Mouse (Mus musculus) ES-CJ7 (cell line): ENCODE measurements around the gene Kcnh7.

Experiments used
- DNase-seq: peaks from one replicate; pipeline ENCODE4 v3.0.0; 2011; ENCODE audit warnings: low read depth, low spot score

The Kcnh7 gene

DNA sequence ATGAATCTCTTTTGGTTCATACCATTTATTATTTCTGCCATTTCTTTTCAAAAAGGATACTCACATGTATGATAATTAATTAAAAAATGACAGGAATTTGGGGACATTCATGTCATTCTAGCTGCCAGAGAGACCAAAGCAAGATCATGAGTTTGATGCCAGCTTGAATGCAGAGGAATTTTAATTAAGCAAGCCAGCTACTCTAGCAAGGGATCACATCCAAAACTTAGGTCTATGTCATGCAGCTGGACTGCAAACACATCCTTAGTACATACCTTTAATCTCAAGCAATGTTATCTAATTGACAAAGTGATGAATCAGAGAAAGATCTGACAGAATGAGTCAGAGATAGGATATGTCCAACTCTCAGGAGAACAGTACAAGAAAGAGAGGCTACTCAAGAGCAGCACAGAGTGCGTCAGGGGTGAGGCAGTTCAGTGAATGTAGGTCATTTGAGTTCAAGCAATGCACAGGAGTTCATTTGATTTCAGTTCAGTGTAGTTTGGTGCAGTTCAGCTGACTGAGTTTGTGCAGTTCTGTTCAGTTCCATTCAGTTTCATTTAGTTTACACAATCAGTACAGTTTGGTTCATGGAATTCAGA, 248.7 kb downstream of the Kcnh7 start:
- DNase-seq: no peak

DNA sequence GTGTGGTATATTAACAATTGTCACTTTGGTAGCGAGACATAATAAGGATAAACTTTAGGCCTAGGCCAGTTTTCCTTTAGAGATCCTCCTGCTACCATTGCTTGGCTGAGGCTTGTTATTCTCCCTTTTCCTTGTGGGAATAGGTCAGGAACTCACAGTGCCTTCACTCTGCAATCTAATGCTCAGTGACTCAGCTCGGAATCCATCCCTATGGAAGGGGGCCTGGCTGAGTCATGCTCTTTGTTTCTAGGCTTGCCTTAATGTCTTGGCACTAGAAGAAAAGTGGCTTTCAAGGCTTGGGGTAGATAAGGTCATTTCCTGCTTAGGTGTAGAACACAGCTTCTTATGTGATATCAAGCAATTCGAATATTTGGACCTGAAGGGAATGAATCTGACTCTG, 255.6 kb downstream of the Kcnh7 start:
- no peak for DNase-seq

DNA sequence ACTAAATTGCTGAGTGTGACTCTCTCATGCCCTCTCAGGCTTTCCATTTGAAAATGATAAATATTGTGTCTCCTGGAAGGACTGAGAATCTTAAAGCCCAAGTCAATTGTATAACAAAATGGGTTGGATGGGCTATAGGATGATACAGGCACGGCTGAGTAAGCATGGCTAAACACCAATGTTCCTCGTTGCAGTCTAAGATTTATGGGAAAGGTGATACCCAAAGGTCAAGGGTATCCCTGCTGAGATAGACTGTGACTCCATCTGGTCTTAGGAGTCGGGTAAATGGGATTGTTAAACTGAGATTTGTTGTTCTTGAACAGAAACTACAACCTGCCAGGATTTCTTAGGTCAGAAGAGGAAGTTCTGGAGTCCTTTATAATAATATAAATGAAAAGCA, 256.0 kb downstream of the Kcnh7 start:
- DNase-seq: no peak

DNA sequence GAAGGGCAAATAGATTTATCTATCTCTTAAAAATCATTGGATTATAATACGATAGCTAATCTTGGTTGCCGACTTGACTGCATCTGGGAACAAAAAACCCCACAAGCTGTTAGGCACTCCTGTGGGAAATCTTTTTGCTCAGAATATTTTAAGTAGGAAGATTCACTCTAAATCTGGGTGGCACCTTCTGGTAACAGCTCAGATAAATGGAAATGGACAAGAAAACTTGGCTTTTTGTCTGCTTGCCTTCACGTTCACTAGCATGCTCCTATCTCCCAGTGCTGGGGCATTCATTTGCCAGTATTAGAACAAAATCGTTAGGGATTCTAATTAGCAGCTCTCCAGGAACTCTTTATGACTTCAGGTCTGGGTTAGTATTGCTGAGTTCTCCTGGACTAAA, 260.3 kb downstream of the Kcnh7 start:
- DNase-seq: no peak

DNA sequence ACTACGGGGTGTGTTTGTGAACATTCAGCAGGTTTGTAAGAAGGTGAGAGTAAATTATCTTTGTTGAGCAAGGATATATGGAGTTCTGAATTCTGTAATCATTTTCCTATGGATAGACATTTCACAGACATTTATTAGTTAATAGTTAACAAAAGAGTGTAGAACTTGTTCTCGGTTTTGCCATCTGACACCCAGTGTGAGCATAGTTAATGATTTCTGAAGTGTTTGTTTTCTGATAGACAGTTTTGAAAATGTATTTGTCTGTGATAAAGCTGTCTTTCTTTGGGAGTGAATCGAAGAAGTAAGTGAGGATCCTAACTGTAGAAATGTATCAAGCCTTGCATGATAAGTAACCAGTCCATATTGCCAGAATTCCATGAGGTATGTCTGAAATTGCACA, 276.4 kb downstream of the Kcnh7 start:
- no peak for DNase-seq

DNA sequence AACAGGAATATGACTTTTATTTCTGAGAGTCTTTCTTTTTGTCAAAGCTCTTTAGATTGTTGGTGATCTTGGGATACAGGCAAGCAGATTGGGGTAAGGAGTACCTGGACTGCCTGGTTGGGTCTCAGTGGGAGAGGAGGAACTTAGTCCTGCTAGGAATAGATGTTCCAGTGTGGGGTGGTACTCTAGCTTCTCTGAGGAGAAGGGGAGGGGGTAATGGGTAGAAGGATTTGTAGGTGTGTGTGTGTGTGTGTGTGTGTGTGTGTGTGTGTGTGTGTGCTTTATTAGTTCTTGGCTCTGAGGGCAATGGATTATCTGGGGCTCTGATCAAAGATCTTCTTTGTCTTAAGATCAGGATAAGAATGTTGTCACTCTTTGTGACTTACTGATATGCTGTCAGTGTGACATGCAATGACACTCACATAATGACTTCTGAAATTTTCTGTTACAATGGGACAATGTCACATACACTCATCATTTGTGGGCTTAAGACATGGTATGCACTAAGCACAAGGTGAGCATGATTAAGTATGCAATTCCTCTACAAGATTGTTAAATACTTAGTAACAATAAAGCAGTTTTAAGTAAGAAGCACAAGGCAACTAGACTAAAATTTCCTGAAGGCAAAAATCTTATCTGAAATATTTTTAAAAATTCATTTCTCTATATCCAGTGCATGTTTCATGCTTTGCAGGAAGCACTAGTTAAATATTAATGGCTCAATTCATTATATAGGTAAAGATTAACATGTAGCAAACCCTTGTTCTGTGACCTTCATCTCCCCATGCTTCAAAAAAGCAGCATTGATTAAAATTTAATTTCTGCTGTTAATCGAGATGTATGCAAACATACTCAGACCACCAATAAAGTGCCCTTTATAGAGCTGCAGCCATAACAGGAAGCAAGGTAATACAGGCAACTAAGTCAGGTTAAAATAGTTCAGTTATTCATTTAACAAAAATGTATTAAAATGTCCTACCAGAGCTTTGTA, 281.4 kb downstream of the Kcnh7 start:
- DNase-seq: no peak

DNA sequence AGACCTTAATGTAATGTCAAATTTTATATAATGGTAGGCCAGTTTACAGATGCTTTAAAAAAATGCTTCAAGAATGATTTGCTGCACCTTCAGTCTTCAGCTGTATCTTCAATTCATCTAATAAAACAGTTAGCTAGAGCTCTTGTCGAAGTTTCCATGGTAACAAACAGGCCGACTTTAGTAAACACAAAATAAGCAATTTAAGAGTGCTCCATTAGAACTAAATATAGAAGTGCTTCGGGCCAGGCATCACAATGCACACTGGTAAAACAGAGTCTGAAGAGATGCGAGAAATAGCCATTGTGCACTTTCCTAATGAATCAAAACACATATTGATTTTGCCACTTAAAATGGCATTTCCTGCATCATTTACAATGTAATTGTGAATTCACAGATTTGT, 305.3 kb downstream of the Kcnh7 start:
- DNase-seq: no peak

DNA sequence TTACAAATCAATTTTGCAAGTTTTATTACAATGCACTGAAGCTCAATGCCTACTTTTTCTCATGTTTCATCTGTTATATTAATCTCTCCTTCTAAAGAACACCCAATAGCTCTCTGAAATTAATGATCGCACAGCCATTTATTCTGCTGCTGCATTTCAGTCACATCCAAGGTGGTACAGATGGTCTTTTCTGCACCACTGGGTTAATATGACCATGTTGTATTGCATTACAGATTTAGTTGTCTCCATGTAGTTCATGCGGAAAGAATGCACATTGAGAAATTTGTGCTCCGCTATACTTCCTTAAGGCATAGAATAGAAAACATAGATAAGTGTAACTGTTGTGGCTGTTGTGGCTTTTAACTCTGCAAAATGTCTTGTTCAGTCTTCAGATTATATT, 328.7 kb downstream of the Kcnh7 start:
- no peak for DNase-seq

DNA sequence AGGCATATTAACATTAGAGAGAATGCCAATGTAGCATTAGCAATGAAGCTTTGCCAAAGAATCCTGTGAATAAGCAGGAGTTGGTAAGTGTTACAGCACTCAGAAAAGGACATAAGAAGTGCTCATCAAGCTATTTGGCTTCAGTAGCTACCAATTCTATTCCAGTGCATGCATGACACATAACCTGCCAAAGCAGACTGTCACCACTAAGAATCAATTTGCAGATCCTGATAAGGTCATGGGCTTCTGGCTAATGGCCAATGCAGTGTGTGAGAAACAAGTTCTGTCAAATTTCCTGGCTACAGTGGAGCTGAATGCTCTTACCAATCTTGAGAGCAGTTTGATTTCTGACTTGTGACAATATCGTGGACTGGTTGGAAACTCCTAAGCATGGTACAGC, 341.5 kb downstream of the Kcnh7 start:
- DNase-seq: no peak

DNA sequence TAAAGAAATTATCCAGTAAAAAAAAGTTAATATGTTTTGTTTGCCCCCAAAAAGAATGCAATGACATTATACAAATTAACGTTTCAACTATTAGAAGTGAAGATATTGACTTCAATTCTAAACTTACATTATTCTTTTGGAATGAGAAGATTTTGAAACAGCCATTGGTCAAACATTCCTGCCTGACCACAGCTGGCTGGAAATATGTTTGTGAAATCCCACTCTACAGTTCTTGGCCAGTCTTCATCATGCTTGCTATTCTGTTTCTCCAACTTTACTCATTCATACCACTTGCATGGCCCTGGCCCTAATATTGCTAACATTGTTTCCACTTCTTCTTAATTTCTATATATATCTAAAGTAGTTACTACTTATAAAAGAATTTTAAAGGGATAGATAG, 349.8 kb downstream of the Kcnh7 start:
- no peak for DNase-seq

DNA sequence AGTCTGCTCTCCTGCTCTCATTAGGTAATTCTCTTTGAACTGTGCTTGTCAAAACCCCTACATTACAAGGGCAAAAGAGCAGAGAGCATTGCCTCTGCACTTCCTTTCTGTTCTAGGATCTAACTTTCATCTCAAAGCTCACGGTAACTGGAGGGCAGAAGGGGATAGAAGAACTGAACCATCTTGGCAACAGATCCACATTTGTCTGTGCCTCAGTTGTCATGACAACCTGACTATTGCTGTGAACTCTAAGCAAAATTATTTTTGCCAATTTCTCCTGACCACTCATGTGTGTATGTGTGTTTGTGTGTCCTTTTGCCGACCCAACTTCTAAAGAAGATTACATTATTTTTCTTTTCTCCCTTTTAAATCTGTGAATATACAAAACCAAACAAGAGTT, 364.9 kb downstream of the Kcnh7 start:
- DNase-seq: no peak

DNA sequence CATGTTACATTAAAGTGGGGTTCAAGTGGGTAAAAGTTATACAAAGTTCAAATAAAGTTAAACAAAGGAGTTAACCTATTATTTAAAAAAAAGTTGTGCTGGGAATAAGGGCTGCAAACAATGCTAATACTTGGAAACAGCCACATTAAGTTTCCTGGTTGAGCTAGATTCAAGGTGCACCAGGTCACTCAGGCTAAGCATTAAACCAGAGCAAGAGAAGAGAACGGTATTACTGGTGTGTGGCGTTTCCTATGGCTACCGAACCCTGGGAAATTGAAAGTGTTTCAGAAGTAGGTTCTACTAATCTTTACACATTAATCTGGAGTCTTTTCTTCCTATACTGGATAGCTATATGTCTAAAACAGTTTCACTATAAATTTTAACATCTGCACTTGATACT, 368.1 kb downstream of the Kcnh7 start:
- DNase-seq: no peak

DNA sequence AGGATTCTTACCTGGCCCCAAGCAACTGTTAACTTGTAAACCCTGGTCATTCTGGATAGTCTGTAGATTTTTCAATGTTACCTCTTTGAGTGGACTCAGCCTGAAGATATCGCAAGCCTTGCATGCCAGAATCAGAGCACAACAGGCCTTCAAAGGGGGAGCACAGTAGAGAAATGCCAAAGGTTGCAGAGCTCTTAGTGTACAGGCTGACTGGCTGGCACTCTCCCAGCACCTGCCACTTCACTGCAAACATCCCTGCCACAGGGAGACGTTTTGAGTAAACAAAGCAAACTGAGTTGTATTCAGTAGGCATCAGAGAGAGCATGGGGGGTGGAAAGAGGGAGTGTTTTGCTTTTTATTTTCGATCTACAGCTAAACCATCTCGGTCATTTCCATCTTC, 375.3 kb downstream of the Kcnh7 start:
- DNase-seq: no peak

DNA sequence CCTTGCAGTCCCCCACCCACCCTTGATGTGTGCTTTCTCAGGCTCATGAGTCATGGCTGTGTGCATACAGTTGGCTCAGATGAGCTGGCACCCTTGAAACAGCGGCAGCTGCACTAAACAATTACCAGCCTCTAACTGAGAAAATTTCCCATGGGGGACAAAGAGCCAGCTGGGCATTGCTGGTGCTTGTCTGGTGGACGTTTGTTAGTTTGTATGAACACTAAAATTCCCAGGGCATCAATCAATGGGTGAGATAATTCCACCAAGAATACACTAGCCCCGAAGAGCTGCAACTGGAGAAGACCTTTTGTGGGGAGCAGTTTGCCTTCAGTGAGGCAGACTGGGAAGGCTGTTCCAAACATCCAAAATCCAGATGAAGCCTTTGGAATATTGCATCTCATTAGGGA, 376.6 kb downstream of the Kcnh7 start:
- DNase-seq: no peak

DNA sequence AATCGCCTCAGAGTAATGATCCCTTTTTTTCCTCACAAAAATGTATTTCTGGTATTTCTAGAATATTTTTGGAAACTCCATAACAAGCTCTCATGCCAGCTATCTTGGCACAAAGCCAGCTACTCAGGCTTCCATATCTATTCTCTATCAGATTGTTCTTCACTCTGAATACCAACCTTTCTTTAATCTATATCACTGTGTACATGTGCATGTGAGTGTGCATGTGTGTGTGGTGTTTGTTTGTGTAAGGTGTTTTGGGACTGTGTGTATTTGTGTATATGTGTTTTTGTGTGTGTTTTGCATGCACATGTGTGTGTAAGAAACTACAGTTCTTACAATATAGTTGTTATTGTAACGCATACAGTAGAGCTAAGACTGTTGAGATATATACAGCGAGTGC, 377.2 kb downstream of the Kcnh7 start:
- no peak for DNase-seq

DNA sequence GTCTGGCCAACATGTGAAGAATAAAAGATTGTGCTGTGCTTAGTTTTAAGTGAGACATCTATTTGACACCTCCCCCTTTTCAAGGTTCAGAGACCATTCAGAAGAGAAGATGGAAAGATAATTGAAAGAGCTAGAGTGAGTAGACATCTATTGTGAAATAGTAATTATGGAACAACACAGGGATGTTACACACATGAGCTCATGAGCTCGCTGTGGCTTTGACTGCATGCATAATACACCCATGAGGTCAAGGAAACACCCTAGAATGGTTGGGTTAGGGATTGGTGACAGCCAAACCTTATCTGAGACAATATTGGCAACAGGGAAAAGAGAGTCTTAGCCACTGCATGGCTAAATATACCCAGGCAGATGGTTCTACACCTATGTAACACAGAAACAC, 380.1 kb downstream of the Kcnh7 start:
- DNase-seq: no peak

DNA sequence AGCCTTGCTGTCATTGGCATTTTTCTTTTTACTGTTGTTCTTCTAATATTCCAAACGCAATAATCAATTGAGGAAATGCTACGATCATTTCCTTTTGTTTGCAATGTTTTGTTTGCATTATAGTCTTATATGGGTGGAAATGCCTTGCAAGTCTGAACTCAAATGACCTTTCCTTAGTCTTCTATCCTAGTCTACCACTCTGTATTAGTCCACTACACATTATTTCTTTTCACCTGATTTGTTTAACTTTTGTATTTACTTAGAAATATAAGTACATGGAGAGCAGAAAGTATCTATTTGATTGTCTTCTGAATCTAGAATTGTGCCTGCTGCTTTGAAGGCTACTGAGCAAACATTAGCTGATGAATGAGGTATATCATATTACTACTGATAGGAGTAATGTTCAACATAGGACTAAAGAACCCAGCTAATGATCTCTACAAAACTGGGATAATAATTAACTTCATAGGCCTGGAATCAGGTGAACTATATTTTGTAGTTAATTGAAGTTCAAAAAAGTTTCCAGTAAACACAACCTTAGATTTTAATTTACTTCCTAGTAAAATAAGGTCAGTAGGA, 399.5 kb downstream of the Kcnh7 start:
- DNase-seq: no peak

DNA sequence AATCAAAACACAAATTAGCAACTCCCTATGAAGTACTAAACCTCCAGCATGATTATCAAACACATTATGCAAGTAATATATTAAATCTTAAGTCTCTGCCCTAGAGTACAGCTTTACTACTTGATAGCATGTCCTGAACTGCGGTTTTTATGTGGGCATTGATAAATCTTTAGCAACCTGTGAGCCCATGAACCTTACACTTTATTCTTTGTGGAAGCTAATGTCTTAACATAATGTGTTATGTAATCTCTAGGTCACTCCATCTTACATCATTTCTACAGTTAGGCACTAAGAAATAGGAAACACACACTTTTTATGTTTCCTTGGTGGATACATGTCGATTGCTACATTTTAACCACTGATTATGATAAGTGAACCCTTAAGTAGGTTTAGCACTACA, 437.8 kb downstream of the Kcnh7 start:
- no peak for DNase-seq

DNA sequence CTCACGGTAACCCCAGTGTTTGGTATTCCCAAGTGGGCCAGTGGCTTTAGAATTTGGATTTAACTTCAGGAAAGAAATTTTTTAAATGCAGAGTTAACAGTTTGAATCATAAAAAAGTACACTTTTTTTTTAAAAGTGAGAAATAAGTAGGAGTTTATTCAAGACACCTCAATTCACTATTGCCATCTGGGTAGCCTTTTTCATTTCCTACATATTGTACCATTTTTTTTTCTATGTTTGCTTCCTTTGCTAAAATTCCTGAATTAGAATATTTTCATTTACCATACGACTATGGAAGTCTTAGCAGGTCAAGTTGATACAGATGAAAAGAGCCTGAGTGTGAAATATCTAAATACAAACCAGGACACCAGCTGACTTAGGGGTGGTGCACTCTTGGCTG, 441.0 kb downstream of the Kcnh7 start:
- no peak for DNase-seq

DNA sequence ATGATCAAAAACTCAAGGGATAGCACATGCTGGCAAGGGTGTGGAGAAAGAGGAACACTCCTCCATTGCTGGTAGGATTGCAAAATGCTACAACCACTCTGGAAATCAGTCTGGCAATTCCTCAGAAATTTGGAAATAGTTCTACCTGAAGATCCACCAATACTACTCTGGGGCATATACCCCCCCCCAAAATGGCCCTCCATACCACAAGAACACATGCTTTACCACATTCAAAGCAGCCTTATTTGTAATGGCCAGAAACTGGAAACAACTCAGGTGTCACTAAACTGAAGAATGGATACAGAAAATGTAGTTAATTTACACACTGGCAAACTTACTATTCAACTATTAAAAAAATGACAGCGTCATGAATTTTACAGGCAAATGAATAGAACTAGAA, 453.4 kb downstream of the Kcnh7 start:
- no peak for DNase-seq

DNA sequence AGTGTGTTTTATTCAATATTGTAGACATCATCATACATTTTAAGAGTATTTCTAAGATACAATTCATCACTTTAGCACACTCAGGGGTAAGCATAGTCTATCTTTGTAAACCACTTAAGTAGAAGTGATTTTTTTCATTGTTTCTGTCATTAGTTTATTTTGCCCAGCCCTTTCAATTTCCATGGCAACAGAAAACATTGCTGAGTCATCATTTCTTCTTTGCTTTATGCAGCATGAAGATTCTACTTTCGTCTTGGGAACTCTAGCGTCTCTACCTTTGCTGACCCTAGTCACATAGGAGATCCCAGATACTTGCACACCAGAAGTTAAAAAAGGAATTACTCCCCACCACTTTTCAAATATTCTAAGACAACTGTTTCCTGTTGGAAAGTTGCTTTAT, 456.4 kb downstream of the Kcnh7 start:
- no peak for DNase-seq

DNA sequence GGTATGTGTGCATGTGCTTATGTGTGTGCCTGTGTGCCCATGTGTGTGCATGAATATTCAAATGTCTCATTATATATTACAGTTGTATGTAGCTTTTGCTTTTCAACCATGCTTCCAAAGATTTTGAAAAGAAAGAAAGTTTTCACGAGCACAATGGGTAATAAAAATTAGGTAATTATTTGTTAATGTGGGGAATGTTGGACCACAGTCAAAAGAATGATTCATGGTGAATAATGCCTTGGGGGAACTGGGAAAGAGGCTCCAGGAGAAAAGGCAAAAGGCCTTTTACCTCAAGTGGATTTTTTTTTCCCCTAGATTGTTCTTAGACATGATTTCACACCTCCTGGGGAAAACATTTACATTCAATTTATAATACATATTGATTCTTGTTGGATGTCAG, 458.1 kb downstream of the Kcnh7 start:
- DNase-seq: no peak

DNA sequence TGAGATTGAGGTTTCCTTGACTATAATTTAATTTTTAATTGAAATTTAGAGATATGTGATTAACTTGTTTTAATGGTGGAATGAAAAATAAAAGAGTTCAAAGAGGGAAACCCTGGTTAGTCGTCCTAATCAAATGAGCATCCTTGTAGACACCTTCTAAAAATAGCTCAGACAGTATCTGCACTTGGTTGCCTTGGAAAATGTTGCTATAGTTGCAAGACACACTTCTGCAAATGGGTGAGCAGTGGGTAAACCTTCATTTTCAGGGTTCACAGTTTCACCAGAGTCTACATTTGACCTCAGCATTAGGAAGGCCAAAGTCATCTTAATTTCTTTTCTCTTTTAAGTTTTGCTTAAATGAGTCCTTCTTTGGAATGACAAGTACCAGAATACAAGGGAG, 465.7 kb downstream of the Kcnh7 start:
- DNase-seq: no peak
